Mouse (Mus musculus) testis, adult 2 months (tissue): ENCODE results near the gene Tesmin. TPM values are rescaled to one million over a fixed set of nuclear protein-coding genes. Genes with fewer than 3 reads are reported as not detected.

ENCODE experiments used
- H3K27ac ChIP-seq: fragments of 200-500 bp; 2 replicates; pipeline ENCODE4 v1.5.1; 2012; ENCODE audit warnings: low read depth, low read length; ENCODE audit not compliant: control insufficient read depth, insufficient read depth
- H3K27me3 ChIP-seq: fragments of 200-500 bp; 2 replicates; pipeline ENCODE4 v1.6.1; 2012; ENCODE audit warnings: mild to moderate bottlenecking, low read length, moderate library complexity; ENCODE audit not compliant: control insufficient read depth, insufficient read depth
- H3K36me3 ChIP-seq: fragments of 200-500 bp; 2 replicates; pipeline ENCODE4 v1.6.1; 2012; ENCODE audit warnings: mild to moderate bottlenecking, low read length; ENCODE audit not compliant: control insufficient read depth, insufficient read depth
- H3K4me1 ChIP-seq: fragments of 200-500 bp; 2 replicates; pipeline ENCODE4 v1.6.1; 2012; ENCODE audit warnings: low read length; ENCODE audit not compliant: control insufficient read depth, insufficient read depth
- H3K4me3 ChIP-seq: fragments of 200-500 bp; 2 replicates; pipeline ENCODE4 v1.5.1; 2012; ENCODE audit warnings: low read depth, mild to moderate bottlenecking, low read length, moderate library complexity, mixed read lengths; ENCODE audit not compliant: control insufficient read depth
- CTCF ChIP-seq: fragments of 200-500 bp; IDR thresholded peaks from 2 replicates; pipeline ENCODE4 v1.5.1; 2012; ENCODE audit warnings: low read depth, mild to moderate bottlenecking, inconsistent platforms, low read length, moderate library complexity; ENCODE audit not compliant: control insufficient read depth, insufficient read depth, insufficient replicate concordance
- POLR2A ChIP-seq: fragments of 200-500 bp; IDR thresholded peaks from 2 replicates; pipeline ENCODE4 v1.6.1; 2012; ENCODE audit warnings: low read depth, mild to moderate bottlenecking, inconsistent platforms, low read length, moderate library complexity; ENCODE audit not compliant: control insufficient read depth
- polyA plus RNA-seq: library from polyadenylated mRNA; depleted of rRNA; stranded (reverse); fragments of >200 nt; gene quantifications from 2 replicates; pipeline ENCODE4 v1.2.3, GENCODE M21; 2012; rRNA removed

Tesmin gene
- polyA plus RNA-seq, 1 experiment, result 134 TPM

DNA sequence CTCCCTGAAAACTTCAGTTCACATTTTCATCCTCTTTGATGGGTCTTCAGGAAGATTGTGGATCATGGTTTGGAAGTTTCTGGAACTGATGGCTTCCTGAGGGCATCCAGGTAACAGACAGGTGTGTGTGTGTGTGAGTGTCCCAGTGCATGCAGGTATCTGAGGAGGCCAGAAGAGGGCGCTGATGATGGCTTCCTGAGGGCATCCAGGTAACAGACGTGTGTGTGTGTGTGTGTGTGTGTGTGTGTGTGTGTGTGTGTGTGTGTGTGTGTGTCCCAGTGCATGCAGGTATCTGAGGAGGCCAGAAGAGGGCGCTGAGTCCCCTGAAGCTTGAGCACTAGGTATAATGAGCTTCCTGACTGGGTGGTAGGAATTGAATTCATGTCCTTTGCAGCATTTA, 58.7 kb downstream of the Tesmin start:
- Histone ChIP-seq H3K36me3 (no peaks in the 10 kb centered on the region), H3K27me3 (no peaks in the 10 kb centered on the region), H3K4me3 (no peak overlapping the region), H3K4me1 (no peaks in the 10 kb centered on the region; the same call in 1 of the 2 replicates), H3K27ac (no peak overlapping the region)
- peak; percentile 12; the same call in 1 of the 2 replicates for TF ChIP-seq CTCF
- no peak for TF ChIP-seq POLR2A

DNA sequence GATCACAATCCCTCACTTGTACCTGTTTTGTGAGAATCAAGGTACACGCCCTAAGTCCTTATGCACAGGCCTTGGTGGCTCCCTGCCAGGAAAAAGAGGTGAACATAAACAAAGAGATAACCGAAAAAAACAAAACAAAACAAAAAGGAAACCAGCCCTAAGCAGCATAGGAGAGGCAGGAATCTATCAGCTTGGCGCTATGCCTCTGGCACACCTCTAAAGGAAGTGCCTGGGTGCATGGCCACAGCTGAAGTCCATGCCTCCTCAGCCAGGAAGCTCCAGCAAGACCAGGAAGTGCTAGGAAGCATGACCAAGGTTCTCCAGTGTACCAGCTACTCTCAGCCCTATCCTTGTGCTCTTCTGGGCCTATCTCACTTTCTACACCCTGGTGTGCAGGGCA, 60.6 kb downstream of the Tesmin start:
- H3K4me3 ChIP-seq, result no peak overlapping the region
- H3K27me3 ChIP-seq, result no peaks in the 10 kb centered on the region
- no peaks in the 10 kb centered on the region for H3K36me3 ChIP-seq
- no peaks in the 10 kb centered on the region; the same call in 1 of the 2 replicates for H3K4me1 ChIP-seq
- TF ChIP-seq CTCF (no peak), POLR2A (no peak)
- H3K27ac ChIP-seq, result no peak overlapping the region

DNA sequence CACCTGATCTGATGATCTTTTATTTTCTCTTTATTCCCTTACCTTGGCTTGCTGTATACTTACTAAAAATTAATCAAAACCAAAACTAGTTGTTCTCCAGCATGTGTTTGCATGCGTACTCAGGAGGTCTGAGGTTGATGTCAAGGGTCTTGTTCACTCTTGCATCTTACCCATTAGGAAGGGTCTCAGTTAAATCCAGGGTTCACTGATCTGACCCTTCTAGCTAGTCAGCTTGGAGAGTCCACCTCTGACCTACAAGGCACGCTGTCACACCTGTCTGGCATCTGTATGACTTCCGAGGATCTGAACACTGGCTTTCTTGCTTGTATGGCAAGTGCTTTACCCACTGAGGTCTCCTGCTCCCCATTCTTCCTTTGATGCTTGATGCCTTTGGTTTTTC, 62.1 kb downstream of the Tesmin start:
- Histone ChIP-seq H3K4me3 (no peak overlapping the region), H3K27me3 (no peaks in the 10 kb centered on the region)
- TF ChIP-seq CTCF (no peak), POLR2A (no peak)

DNA sequence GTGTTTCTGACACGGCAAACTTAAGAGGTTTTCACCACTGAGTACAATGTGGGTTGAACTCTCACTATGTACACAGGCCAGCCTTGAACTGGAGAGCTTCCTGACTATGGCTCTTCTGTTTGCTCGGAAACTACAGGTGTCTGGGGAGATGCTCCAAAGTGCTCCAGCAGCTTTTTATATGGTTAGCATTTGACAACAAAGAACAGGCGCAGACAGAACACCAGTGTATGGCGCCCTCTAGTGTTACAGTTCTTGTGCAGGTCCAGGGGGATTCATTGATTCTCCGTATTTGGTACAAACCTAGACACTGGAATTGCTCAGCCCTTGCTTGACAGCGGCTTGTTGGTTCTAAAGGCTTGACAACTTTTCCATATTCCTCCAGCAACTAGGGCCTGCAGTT, 62.5 kb downstream of the Tesmin start:
- Histone ChIP-seq H3K4me3 (no peak overlapping the region), H3K27ac (no peak overlapping the region), H3K36me3 (no peaks in the 10 kb centered on the region), H3K27me3 (no peaks in the 10 kb centered on the region), H3K4me1 (no peaks in the 10 kb centered on the region; the same call in 1 of the 2 replicates)
- TF ChIP-seq POLR2A (no peak), CTCF (no peak)

More for the DNA sequence above, 62.1 kb downstream of the Tesmin start:
- Histone ChIP-seq H3K36me3 (no peaks in the 10 kb centered on the region), H3K27ac (no peak overlapping the region), H3K4me1 (no peaks in the 10 kb centered on the region; the same call in 1 of the 2 replicates)

DNA sequence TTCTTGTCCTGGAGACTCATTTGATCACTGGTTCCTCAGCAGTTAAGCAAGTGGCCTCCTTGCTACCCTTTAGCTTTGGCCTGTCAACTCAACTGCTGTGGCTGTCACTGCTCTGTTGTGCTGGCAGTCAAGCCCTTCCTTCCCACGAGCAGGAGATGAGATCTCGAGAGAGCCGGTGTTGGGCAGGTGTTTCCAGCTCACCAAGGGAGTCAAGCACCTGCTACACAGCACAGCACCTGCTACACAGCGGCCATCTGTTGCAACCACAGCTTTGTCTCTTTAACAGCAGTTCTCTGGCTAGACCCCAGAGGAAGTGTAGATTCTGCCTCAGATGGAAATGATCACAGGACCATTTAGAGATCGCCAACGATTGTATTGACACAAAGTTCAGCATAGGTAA, 63.0 kb downstream of the Tesmin start:
- H3K4me1 ChIP-seq, result no peaks in the 10 kb centered on the region; the same call in 1 of the 2 replicates
- TF ChIP-seq POLR2A (no peak), CTCF (no peak)
- no peaks in the 10 kb centered on the region for H3K27me3 ChIP-seq
- no peak overlapping the region for H3K27ac ChIP-seq
- H3K36me3 ChIP-seq, result no peaks in the 10 kb centered on the region
- no peak overlapping the region for H3K4me3 ChIP-seq

Other genes with a start within 250 kb of the Tesmin start
- 24.6 and 24.7 TPM in 2 replicates for gene Mrpl21, start 106.0 kb upstream of the Tesmin start, polyA plus RNA-seq
- 4.1 and 4.4 TPM in 2 replicates for gene Ighmbp2, start 105.8 kb upstream of the Tesmin start, polyA plus RNA-seq
- gene Cpt1a, start 66.5 kb upstream of the Tesmin start, polyA plus RNA-seq, result 17.6 and 18.9 TPM in 2 replicates
- 0.72 and 0.90 TPM in 2 replicates for gene Gal, start 25.7 kb downstream of the Tesmin start, polyA plus RNA-seq
- gene Ppp6r3, start 186.9 kb downstream of the Tesmin start, polyA plus RNA-seq, result 28.3 and 28.8 TPM in 2 replicates